Mouse (Mus musculus): ENCODE measurements around the gene Cfap99. TPM values are rescaled to one million over a fixed set of nuclear protein-coding genes. Genes with fewer than 3 reads are reported as not detected.

The Cfap99 gene
- not detected for polyA plus RNA-seq (2017; shearing (Covaris generic))

DNA sequence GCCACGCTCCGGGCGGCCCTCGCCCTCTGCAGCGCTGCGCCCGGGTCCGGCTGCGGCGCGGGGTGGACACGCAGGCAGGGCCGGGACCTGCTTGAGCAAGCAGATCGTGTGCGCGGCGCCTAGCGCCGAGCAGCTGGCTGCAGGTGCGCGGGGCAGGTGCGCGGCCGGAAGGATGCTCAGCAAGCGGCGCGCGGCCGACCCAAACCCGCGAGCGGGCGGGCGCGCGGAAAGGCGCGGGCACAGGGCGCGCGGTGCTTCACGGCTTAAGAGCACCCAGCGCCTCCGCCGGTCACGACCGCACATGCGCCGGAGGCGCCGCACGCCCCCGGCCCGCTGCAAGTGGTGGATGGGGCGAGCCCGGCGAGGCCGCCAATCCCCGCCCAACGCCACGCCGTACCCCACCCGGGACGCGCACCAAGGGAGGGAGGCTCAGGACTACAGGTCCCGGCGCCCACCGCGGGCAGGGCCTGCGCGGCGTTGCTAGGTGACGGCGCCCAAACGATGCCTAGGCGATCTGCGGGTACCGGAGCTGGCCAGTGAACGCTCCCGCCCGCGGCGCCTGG lies at the start of gene Cfap99, which contains the start of gene Zfyve28:
TSS of gene Cfap99 (plus strand) at position 447 of the 563 bp plus-strand sequence.
TSS of gene Zfyve28 (minus strand) at position 296 of the 563 bp plus-strand sequence.
- ATAC-seq, result peak; percentile 52

DNA sequence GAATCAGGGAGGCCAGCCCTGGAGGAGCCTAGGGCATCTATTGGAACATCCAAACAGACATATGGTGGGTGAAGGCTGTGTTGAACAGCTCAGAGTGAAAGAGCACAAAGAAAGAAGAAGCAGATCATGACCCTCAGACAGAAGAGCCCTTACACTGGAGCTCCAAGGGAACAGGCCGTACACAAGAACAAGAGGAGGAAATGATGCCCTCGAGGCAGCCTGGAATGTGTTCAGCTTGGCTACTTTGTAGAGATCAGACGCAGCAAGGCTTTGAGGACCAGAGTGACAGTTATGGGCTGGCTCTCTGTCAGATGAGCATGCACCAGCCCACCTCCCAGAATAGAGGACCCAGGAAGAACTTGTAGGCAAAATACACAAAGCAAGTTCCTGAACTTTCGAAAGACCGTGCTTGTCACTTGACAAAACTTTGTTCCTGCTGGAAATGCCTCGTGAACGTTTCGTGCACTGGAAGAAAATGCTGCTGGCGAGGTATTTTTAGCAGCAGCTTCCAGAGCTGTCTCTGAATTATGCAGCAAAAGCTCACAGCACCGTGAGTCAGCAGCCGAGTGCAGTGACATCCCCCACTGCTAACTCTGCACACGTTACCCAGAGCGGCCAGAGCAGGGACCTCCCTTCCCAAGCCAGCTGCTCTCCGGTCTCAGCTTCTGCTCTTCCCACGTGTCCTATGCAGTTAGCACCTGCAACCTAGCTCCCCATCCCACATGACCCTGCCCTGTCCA lies 46.0 kb upstream of the Cfap99 start:
- ATAC-seq, result no peak

- no peak for ATAC-seq
Observed at GRCm38 (mm10) chr5:34243062-34243461, 45.3 kb upstream of the Cfap99 start.

GRCm38 (mm10) chr5:34246443-34246842 lies 42.0 kb upstream of the Cfap99 start:
- no peak for ATAC-seq

DNA sequence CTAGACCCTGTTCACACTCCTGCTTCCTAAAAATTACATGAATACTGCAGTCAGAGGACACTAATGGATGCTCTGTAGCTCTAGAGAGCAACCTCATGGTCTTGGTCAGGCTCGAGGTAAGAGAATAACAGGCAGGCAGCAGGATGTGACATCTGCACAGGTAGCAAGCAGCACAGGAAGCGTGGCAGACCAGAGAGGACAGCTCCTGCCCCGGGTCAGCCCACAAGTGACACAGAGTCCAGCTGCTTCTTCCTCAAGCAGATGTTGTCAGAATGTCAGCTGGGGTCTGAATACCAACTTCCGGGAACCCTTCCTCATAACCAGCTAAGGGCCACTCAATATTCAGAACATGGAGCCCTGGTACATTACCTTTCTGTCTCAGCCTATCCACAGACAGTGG lies 39.3 kb upstream of the Cfap99 start:
- no peak for ATAC-seq

GRCm38 (mm10) chr5:34250090-34250489 lies 38.3 kb upstream of the Cfap99 start:
- peak; percentile 17 for ATAC-seq

DNA sequence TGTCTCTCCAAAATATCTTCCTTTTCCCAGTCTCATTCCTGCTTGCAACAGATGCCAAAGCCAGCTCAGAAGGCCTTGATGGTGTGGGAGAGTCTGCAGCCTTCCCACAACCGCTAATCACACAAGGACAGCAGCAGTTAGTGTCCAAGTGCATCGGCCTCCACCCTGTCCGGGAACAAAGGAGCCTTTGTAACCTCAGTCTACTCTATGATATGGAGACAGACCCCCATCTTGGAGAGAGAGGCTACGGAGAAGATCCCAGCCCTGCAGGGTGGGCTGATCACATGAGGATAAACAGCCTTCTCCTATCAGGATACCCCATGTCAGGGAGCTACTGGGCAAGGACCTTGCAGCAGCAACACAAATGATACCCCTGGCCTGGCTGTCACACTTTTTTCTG lies 36.6 kb upstream of the Cfap99 start:
- no peak for ATAC-seq

DNA sequence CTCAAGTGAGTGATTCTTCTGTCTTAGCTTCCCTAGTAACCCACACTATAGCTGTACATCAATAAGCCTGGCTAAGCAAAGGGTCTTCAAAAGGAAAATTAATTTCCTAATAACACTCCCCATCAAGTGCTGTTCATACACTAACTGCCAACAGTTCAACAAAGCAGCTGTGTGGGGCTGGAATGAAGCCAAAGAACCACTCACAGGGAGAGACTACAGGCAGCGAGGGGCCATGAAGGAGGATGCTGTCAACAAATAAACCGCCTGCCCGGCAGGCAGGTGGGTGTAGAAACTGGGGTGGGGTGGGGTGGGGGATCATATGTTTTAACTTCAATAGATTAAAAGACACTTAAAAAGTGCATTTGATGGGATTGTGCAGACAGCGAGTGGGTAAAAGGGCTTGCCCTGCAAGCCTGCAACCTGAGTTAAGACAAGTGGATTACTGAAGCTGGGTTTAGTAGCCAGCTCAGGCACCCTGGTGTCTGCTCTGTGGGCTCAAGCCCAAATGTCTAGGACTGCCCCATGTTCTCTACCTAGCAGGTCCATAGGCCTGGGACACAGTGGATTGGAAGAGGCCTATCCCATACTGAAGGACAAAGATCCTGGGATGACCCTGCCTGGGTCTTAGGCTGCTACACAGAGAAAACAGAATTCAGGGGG lies 36.0 kb upstream of the Cfap99 start:
- no peak for ATAC-seq

GRCm38 (mm10) chr5:34252967-34253519 lies 35.4 kb upstream of the Cfap99 start:
- no peak for ATAC-seq

DNA sequence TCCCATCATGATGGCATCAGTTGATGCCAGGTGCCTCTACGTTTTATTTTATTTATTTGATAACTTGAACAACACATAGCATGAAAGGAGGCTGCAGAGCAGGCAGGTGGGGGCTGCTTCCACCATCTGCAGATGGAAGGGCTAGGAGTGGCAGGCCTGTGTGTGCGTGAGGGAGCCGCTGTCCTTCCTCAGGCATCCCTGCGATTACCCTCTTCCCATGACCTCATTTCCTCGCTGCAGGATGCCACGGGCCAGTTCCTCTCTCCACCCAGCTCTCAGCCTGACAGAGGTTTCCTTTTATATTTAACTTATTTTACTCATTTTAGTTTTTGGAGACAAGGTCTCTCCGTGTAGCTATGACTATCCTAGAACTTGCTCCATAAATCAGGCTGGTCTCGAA lies 34.1 kb upstream of the Cfap99 start:
- no peak for ATAC-seq

DNA sequence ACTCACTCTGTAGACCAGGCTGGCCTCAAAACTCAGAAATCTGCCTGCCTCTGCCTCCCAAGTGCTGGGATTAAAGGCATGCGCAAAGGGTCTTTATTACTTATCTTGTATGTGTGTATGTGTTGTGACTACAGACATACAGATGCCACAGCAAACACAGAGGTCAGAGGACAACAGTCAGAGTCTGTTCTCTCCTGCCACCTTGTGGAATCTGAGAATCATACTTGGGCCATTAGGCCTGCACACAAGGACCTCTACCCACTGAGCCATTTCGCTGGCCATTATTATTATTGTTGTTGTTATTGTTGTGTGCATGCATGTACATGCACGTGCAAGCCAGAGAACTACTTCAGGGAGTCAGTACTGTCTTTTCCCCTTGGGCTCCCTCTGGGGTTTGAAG lies 33.2 kb upstream of the Cfap99 start:
- no peak for ATAC-seq

DNA sequence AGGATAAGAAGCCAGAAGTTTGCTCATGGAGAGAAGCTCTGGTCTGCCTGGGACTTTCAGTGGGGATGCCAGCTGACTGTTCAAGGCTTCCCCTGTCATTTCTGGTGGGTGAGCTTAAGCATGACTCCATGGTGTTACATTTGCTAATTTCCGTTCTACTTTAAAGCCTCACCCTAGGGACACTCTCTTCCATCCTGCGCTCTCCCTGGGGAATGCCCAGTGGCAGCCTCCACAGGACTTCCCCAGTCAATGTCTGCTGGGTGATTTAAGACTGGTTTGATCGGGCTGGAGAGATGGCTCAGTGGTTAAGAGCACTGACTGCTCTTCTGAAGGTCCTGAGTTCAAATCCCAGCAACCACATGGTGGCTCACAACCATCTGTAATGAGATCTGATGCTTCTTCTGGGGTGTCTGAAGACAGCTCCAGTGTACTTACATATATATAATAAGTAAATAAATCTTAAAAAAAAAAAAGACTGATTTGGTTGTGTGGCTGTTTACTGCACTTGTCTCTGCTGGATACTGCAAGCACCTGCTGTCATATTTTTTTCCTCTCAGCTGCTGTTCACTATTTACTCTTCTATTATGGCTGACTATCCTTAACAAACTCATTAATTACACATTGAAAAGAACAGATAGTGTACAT lies 29.1 kb upstream of the Cfap99 start:
- no peak for ATAC-seq

DNA sequence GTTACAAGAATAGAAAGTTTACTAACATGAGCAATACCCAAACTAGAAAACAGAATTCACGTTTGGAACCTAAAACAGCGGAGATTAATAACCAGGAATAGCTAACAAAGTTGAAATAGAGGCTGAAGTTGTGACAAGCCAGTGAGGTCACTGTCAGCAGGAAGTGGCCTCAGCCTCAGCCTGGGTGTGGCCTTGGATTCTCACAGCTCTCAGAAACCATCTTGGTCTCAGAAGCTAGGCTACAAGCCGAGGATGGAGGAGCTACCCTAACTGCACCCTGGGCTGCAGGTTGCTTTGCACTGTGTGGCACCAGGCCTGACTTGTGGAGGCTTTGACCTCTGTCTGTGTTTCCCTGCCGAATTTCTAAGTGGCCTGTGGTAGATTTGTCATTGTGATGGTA lies 22.3 kb upstream of the Cfap99 start:
- ATAC-seq, result no peak

- no peak for ATAC-seq
Observed at GRCm38 (mm10) chr5:34269197-34269920, 19.0 kb upstream of the Cfap99 start.

DNA sequence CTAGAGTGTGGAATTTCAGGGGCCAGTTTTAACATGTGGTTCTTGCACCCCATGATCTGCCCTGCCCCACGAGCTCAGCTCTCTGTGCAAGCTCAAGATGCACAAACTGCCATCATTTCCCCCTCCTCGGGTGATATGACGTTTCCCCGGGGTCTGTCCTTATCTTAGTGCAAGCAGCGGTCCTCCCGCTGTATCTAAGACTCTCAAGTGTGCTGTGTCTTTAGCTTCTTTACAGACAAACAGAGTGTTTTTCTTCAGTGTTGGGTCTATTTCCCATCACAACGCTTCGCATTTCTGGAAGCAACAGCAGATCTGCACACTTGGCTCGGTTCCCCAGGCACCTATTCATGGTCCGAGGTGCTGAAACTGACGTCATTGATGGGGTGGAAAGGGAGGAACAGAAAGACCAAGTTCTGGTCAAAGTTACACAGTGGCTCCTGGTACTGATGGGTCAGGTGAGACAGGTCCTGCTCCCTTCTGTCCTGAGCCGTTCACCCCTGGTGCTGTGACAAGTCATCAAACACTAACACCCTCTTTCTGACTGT lies 18.4 kb upstream of the Cfap99 start:
- no peak for ATAC-seq

DNA sequence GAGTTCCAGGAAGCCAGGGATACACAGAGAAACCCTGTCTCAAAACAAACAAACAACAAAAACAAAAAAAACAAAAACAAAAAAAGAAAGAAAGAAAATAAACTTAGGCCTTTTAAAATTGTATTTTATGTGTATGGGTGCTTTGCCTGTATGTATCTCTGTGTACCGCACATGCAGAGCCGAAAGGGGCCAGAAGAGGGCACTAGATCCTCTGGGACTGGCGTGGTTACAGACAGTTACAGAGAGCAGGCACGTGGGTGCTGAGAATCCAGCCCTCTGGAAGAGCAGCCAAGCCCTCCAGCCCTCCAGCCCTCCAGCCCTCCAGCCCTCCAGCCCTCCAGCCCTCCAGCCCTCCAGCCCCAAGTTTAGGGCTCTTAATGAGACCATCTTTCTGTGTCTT lies 16.7 kb upstream of the Cfap99 start:
- ATAC-seq, result no peak

- ATAC-seq, result no peak
Observed at GRCm38 (mm10) chr5:34273251-34273681, 15.1 kb upstream of the Cfap99 start.

- no peak for ATAC-seq
Observed at GRCm38 (mm10) chr5:34274268-34274667, 14.1 kb upstream of the Cfap99 start.

- ATAC-seq, result no peak
Observed at GRCm38 (mm10) chr5:34274676-34275293, 13.6 kb upstream of the Cfap99 start.

GRCm38 (mm10) chr5:34276191-34276590 lies 12.2 kb upstream of the Cfap99 start:
- ATAC-seq, result no peak

GRCm38 (mm10) chr5:34276746-34277145 lies 11.7 kb upstream of the Cfap99 start:
- ATAC-seq, result no peak

DNA sequence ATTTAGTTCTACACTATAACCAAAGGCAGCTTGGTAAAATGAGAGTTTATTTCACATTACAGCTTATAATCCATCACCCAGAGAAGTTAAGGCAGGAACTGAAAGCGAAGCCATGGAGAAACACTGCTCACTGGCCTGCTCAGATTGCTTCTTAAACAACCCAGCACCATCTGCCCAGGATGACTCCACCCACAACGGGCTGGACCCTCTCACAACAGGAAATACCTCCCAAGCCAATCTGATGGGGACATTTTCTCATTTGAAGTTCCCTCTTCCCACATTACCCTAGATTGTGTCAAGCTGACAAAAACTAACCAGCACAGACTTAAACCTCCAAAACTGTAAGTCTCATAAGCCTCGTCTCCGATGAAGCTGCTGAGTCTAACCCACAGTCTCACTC lies 10.3 kb upstream of the Cfap99 start:
- no peak for ATAC-seq
